Mouse (Mus musculus) thymus, adult 2 months (tissue): ENCODE results near the gene Ppp1r1b. TPM values are rescaled to one million over a fixed set of nuclear protein-coding genes. Genes with fewer than 3 reads are reported as not detected.
A peak's percentile ranks its signal among the peaks of the same experiment; 100 is the strongest.

ENCODE experiments used
- DNase-seq: peaks from one replicate; pipeline ENCODE4 v3.0.0; 2021
- H3K27ac ChIP-seq: fragments of 200-500 bp; 2 replicates; pipeline ENCODE4 v1.5.1; 2012; ENCODE audit warnings: low read length, control low read depth; ENCODE audit not compliant: control insufficient read depth, insufficient read depth
- H3K27me3 ChIP-seq: fragments of 200-500 bp; 2 replicates; pipeline ENCODE4 v1.6.1; 2012; ENCODE audit warnings: mild to moderate bottlenecking, low read length, moderate library complexity, mixed read lengths; ENCODE audit not compliant: control insufficient read depth, insufficient read depth
- H3K36me3 ChIP-seq: fragments of 200-500 bp; 2 replicates; pipeline ENCODE4 v1.6.1; 2012; ENCODE audit warnings: mild to moderate bottlenecking, low read length, moderate library complexity; ENCODE audit not compliant: control insufficient read depth, insufficient read depth
- H3K4me1 ChIP-seq: fragments of 200-500 bp; replicated peaks from 2 replicates; pipeline ENCODE4 v1.6.1; 2012; ENCODE audit warnings: low read length; ENCODE audit not compliant: control insufficient read depth, insufficient read depth
- H3K4me3 ChIP-seq: fragments of 200-500 bp; 2 replicates; pipeline ENCODE4 v1.5.1; 2012; ENCODE audit warnings: mild to moderate bottlenecking, low read length, control low read depth, moderate library complexity; ENCODE audit not compliant: control insufficient read depth, insufficient read depth
- CTCF ChIP-seq: fragments of 200-500 bp; IDR thresholded peaks from 2 replicates; pipeline ENCODE4 v1.5.1; 2012; ENCODE audit warnings: mild to moderate bottlenecking, control low read depth, low read length, moderate library complexity, borderline replicate concordance; ENCODE audit not compliant: control insufficient read depth, poor library complexity, insufficient read depth; ENCODE audit errors: extremely low read depth
- POLR2A ChIP-seq: fragments of 200-500 bp; IDR thresholded peaks from 2 replicates; pipeline ENCODE4 v1.6.1; 2012; ENCODE audit warnings: mild to moderate bottlenecking, low read length, control low read depth, moderate library complexity; ENCODE audit not compliant: control insufficient read depth, poor library complexity, insufficient read depth; ENCODE audit errors: extremely low read depth
- WGBS: fragments of 180-500 bp; shearing (Covaris S2); methylation state at CpG from one replicate; pipeline ENCODE4 v1.1.7; 2018; 5-methylcytosine and 5-hydroxymethylcytosine counted together
- polyA plus RNA-seq: library from polyadenylated mRNA; depleted of rRNA; stranded (reverse); fragments of >200 nt; gene quantifications from 2 replicates; pipeline ENCODE4 v1.2.3, GENCODE M21; 2012

The Ppp1r1b gene
- polyA plus RNA-seq, 1 experiment, result 5.9 TPM

DNA sequence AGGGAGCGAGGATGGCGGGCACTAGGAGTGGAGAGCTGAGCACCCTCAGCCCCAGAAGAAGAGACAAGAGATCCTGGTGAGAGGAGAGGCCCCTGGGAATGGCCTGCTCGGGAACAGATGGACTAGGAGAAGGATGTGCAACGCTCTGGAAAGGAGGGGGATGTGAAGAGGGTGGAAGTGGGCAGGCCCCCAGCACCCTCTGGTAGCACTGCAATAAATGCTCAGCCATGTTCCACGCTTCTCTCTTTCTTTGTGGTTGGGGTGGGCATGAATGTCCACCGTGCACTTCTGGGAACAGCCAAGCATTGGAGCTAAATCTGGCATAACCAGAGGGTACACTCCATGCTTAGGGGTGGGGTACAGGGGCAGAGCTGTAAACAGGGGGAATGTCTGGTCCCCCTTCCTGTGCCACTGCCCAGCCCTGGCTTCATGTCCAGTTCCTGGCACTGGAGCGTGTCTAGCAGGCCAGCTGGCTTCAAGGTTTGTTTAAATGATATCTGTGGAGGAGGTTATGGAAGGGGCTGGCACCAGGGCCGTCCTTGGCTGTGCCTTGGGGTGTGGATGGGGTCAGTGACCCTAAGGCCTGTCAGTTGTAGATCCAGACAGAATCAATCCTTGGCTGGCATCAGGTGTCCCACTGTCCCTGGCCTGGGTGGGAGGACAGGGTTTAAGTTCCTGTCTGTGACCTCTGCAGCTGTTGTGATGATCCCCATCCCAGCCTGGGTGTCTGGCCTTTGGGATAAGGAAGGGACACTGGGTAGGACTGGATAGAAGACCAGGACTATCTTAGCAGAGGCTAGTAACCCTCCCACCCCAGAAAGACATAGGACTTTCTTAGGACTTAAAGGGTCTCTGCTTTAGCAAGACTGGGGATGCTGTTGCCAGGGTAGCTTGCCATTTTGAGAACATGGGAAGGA, 36.8 kb downstream of the Ppp1r1b start:
- Histone ChIP-seq H3K27me3 (no peaks in the 10 kb centered on the region), H3K36me3 (peaks cover 10% of the 10 kb centered on the region), H3K27ac (no peak overlapping the region), H3K4me3 (no peak overlapping the region), H3K4me1 (peaks cover 8% of the 10 kb centered on the region; the same call in 1 of the 2 replicates)
- DNase-seq, result no peak
- WGBS, result 86% methylated on average over 8 of the region's 8 CpGs
- TF ChIP-seq CTCF, result no peak

DNA sequence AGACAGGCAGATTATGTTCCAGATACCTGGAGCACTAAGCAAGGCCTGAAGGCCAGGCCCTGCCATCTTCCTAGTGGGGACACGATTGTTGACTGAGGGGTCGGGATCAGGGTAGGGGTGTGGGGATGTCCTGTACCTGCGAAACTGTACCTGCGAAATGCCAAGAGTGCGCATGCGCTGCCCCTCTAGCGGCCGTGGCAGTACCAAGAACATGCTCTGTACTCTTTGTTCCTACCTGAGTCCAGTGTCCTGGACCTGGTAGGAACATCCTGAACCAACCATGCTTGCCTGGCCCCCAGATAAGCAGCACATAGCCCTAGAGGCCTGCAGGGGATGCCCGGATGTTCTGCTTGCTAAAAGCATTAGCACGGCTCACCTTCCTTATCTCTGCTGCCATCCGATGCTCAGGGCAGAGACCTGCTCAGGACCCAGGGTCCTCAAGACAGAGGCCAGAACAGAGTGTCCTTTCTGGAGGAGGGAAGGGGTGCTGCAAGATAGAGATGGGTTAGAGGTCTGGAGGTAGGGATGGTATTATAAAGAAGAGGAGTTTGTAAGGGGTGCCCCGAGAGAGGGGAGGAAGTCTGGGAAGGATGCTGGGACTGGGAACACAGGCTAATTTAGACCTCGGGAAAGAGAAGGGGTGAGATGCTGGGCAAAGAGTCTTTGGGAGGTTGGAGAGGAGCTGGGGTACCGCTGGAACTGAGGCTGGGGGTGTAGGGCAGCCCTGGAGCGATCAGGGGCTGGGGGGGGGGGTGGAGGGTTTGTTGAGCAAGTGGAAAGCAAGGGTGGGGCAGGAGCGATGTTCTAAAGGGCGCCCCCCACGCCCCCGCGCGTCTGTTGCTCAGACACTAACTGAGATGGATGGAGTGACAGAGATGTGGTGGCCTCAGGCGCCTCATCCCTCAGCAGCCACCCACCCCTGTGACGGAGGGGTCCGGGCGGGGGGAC, 37.7 kb downstream of the Ppp1r1b start, which contains the start of gene Pnmt:
TSS of gene Pnmt (plus strand) at position 813 of the 948 bp plus-strand sequence.
- H3K4me3 ChIP-seq, result no peak within 1 kb of the TSS
- H3K36me3 ChIP-seq, result peaks cover under 1% of the 10 kb centered on the region; the same call in 1 of the 2 replicates
- TF ChIP-seq POLR2A (no peak), CTCF (no peak)
- WGBS, result 71% methylated on average over 25 of the region's 25 CpGs
- H3K4me1 ChIP-seq, result peaks cover 8% of the 10 kb centered on the region; the same call in 1 of the 2 replicates
- H3K27me3 ChIP-seq, result no peaks in the 10 kb centered on the region
- no peak for DNase-seq
- no peak within 1 kb of the TSS for H3K27ac ChIP-seq

DNA sequence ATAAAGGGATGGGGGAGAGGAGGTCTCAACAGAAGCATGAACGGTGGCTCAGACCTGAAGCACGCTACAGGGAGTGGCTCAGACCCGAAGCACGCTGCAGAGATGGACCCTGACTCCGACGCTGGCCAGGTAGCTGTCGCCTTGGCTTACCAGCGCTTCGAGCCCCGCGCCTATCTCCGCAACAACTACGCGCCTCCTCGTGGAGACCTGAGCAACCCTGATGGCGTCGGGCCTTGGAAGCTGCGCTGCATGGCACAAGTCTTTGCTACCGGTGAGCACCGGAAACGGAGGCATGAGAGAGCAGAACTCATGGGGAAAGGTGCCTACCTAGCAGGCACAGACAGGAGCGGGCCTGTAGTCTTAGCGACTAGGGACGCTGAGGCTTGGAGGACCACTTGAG, 38.4 kb downstream of the Ppp1r1b start:
- H3K4me1 ChIP-seq, result peaks cover 9% of the 10 kb centered on the region; the same call in 1 of the 2 replicates
- no peak overlapping the region for H3K27ac ChIP-seq
- TF ChIP-seq POLR2A (no peak), CTCF (no peak)
- H3K4me3 ChIP-seq, result no peak overlapping the region
- no peaks in the 10 kb centered on the region for H3K36me3 ChIP-seq
- 30% methylated on average over 24 of the region's 24 CpGs for WGBS
- no peaks in the 10 kb centered on the region for H3K27me3 ChIP-seq
- no peak for DNase-seq

DNA sequence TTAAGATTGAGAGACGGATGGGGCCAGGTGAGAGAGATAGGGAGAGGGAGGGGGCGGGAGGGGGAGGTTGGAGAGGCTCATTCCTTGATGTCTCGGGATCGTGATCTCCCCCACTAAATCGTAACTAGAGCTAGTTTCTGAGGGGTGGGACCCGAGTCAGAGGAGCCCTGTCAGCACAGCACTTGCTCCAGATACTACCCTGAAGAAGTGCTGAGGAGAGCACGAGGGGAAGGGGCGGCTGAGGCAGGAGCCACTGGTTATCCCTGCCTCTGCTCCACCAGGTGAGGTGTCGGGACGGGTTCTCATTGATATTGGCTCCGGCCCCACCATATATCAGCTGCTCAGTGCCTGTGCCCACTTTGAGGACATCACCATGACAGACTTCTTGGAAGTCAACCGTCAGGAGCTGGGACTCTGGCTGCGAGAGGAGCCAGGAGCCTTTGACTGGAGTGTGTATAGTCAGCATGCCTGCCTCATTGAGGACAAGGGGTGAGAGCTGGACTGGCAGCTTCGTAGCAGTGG, 38.9 kb downstream of the Ppp1r1b start:
- Histone ChIP-seq H3K27ac (no peak overlapping the region), H3K36me3 (no peaks in the 10 kb centered on the region), H3K27me3 (no peaks in the 10 kb centered on the region), H3K4me3 (no peak overlapping the region), H3K4me1 (peaks cover 15% of the 10 kb centered on the region)
- DNase-seq, result no peak
- 80% methylated on average over 14 of the region's 14 CpGs for WGBS
- TF ChIP-seq POLR2A (no peak), CTCF (no peak)

DNA sequence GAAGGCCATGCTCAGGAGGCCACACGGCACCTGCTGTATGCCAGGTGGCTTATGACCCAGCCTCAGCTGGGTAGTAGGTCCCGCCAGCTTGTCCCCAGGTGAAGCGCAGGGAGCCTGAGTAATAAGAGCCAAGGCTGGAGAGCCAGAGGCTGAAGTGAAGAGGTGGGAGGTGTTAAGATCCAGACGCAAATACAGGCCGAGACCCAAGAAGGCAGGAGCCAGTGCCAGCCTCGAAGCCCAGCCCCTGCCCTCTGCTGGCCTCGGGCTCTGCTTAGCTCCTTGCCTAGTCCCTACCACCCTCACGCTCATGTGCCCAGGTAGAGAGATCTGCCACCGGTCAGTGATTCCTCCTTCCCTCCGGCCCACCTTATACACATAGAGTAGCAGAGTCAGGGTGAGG, 40.1 kb downstream of the Ppp1r1b start:
- H3K27ac ChIP-seq, result no peak overlapping the region
- DNase-seq, result no peak
- TF ChIP-seq POLR2A, result no peak
- TF ChIP-seq CTCF, result no peak

DNA sequence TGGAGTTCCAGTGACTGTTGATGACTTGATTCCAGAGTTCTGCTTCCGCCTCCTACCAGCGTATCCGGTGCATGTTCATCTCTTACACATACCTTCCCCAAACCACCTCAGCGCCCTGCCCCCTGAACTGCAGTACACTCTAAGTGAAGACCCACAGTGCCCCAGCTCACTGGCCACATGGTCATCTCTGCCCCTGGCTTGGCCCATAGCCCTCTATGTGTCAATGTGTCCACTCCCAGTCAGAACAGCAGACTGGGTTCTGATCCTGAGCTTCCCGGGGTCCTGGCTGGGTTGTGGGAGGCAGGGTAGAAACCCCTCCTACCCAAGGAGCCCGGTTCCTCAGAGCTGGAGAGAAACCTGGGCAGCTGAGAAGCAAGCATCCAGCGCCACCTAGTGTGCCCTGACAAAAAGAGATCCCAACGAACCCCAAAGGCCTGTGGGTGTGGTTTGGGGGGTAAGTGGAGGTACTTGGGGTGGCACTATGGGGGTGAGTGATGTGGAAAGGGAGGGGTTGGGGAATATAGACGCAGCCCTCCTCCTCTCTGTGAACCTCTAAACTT, 41.1 kb downstream of the Ppp1r1b start:
- TF ChIP-seq POLR2A (no peak), CTCF (peak; percentile 82)
- Histone ChIP-seq H3K36me3 (no peaks in the 10 kb centered on the region), H3K27ac (no peak overlapping the region), H3K27me3 (no peaks in the 10 kb centered on the region), H3K4me3 (no peak overlapping the region), H3K4me1 (peaks cover 37% of the 10 kb centered on the region)
- DNase-seq, result peak; percentile 73
- 27% methylated on average over 9 of the region's 9 CpGs for WGBS

More for the DNA sequence above, 40.1 kb downstream of the Ppp1r1b start:
- H3K36me3 ChIP-seq, result no peaks in the 10 kb centered on the region
- peaks cover 26% of the 10 kb centered on the region for H3K4me1 ChIP-seq
- no peak overlapping the region for H3K4me3 ChIP-seq
- 92% methylated on average over 10 of the region's 10 CpGs for WGBS
- no peaks in the 10 kb centered on the region for H3K27me3 ChIP-seq
